Mouse (Mus musculus): ENCODE measurements around the gene Itpr1.

GRCm38 (mm10) chr6:108517986-108518385 is 305.1 kb downstream of the Itpr1 start:
- TF ChIP-seq TAL1 (IDR thresholded peaks at IDR 0.05; ENCODE audit: low read length) = no peak
- no peak for TF ChIP-seq GATA1 (IDR thresholded peaks at IDR 0.05; ENCODE audit: low read length)

Measured in erythroblast, embryonic 14.5 days (primary cell).